ENCODE assay signal across 10 mouse cellular contexts in genomic region chr15:78894726-78895125, GRCm38 (mm10). TPM values are rescaled to one million over a fixed set of nuclear protein-coding genes. Genes with fewer than 3 reads are reported as not detected.
DNase-seq lines count a peak whose midpoint lies in the region; ATAC-seq lines count a peak whose summit lies in the region.
"Had no signal": no experiment of that assay in that cellular context is flagged by ENCODE, and none has a peak within 500 bp of the region (broad histone marks: within the 10 kb centered on the region; RNA-seq: fewer than 3 reads in every experiment).

No protein-coding gene starts in this region.

- H3K27me3 ChIP-seq in heart, embryonic 13.5 days (replicated peaks) = no peaks in the 10 kb centered on the region
- H3K27me3 ChIP-seq in embryonic facial prominence, embryonic 13.5 days = no peaks in the 10 kb centered on the region

- H3K36me3 ChIP-seq in heart, embryonic 13.5 days = peaks cover 56% of the 10 kb centered on the region
- peaks cover 52% of the 10 kb centered on the region for H3K36me3 ChIP-seq in embryonic facial prominence, embryonic 13.5 days
- H3K36me3 ChIP-seq in macrophage (ENCODE audit: inconsistent target) = peaks cover 38% of the 10 kb centered on the region; the same call in 1 of the 2 replicates

- no peak for DNase-seq in heart, postnatal 14 days
- peak; percentile 86 for DNase-seq in 416B (ENCODE audit: low read depth)
- no peak for DNase-seq in retina, embryonic 14.5 days (ENCODE audit: low spot score)
- DNase-seq in left cerebral cortex, postnatal 10 days (ENCODE audit: extremely low spot score in 1 of 2, low spot score in 2 of 2) = no peak
- DNase-seq in testis, postnatal 10 days (ENCODE audit: low spot score) = no peak

- peak overlapping the region; percentile 7; the same call in 1 of the 2 replicates for H3K4me2 ChIP-seq in heart, embryonic 13.5 days
- H3K4me2 ChIP-seq in embryonic facial prominence, embryonic 13.5 days = no peak overlapping the region

- 63% methylated on average over 13 of the region's 13 CpGs for WGBS in heart, embryonic 13.5 days
- 78% methylated on average over 13 of the region's 13 CpGs for WGBS in embryonic facial prominence, embryonic 13.5 days
- WGBS in macrophage (ENCODE audit: missing documents) = 14% methylated on average over 13 of the region's 13 CpGs

- no peaks in the 10 kb centered on the region; the same call in 1 of the 2 replicates for H3K79me2 ChIP-seq in macrophage (ENCODE audit: inconsistent target)

- intact Hi-C loops in heart, postnatal 14 days (cut with DNase I) = no loop called here
- intact Hi-C loops in left cerebral cortex, postnatal 10 days (cut with DNase I) = no loop called here

- H3K4me1 ChIP-seq in heart, embryonic 13.5 days = peaks cover 88% of the 10 kb centered on the region
- peaks cover 63% of the 10 kb centered on the region for H3K4me1 ChIP-seq in embryonic facial prominence, embryonic 13.5 days

- peak overlapping the region; percentile 78 for H3K27ac ChIP-seq in heart, embryonic 13.5 days (replicated peaks)
- H3K27ac ChIP-seq in embryonic facial prominence, embryonic 13.5 days = peak overlapping the region; percentile 77
- H3K27ac ChIP-seq in macrophage = peak overlapping the region; percentile 68

- peak overlapping the region; percentile 67 for H3K9ac ChIP-seq in heart, embryonic 13.5 days
- peak overlapping the region; percentile 52; the same call in 1 of the 2 replicates for H3K9ac ChIP-seq in embryonic facial prominence, embryonic 13.5 days

- H3K9me3 ChIP-seq in heart, embryonic 13.5 days = no peaks in the 10 kb centered on the region
- H3K9me3 ChIP-seq in embryonic facial prominence, embryonic 13.5 days = no peaks in the 10 kb centered on the region

- H3K4me3 ChIP-seq in heart, embryonic 13.5 days = no peak overlapping the region
- no peak overlapping the region for H3K4me3 ChIP-seq in embryonic facial prominence, embryonic 13.5 days
- H3K4me3 ChIP-seq in macrophage (ENCODE audit: inconsistent target) = no peak overlapping the region

- no peak for ATAC-seq in heart, embryonic 13.5 days (ENCODE audit: extremely low read depth, insufficient number of reproducible peaks, low FRiP score, low TSS enrichment)
- no peak for ATAC-seq in embryonic facial prominence, embryonic 13.5 days (ENCODE audit: insufficient number of reproducible peaks, insufficient read depth, low FRiP score, low TSS enrichment, low read depth)
- ATAC-seq: midbrain, embryonic 16.5 days had no signal

RNA-seq across cellular contexts. Expression of gene Gm49510, which starts 4.7 kb away (rescaled TPM):
- 0.20 and 0.31 TPM in 2 replicates for polyA plus RNA-seq in heart, embryonic 13.5 days (2015; fragmentation: Nextera tagmentation; extraction: Ambion mirVana)
- total RNA-seq in heart, postnatal 14 days (2021) = not detected
- polyA plus RNA-seq in embryonic facial prominence, embryonic 13.5 days (2015; fragmentation: Nextera tagmentation; extraction: Ambion mirVana) = 0.18 and 0.25 TPM in 2 replicates
- total RNA-seq in macrophage (2018; cell fraction: chromatin; rRNA removed) = 1 to 10 TPM in 9 of 26 experiments, under 1 TPM in 10, not detected in 7; 0.31 to 2.4 (median 0.98) TPM
- total RNA-seq in macrophage (2018; cell fraction: cytosol; rRNA removed) = 1 to 10 TPM in 1 of 26 experiments, under 1 TPM in 22, not detected in 3; 0.10 to 1.0 (median 0.40) TPM
- 1 to 10 TPM in 1 of 26 experiments, under 1 TPM in 14, not detected in 11; 0.18 to 1.1 (median 0.66) TPM for total RNA-seq in macrophage (2018; cell fraction: nucleus; rRNA removed)
- polyA plus RNA-seq in macrophage (2018) = 0.25 to 0.59 TPM in 2 of 3 replicates, not detected in the other
- not detected for total RNA-seq in left cerebral cortex, postnatal 10 days (2021)
- polyA plus RNA-seq: brain, embryonic 14.5 days; midbrain, embryonic 16.5 days had no signal

RNA-seq across cellular contexts. Expression of gene Sh3bp1, which starts 4.8 kb away (rescaled TPM):
- 18.8 and 19.5 TPM in 2 replicates for polyA plus RNA-seq in heart, embryonic 13.5 days (2015; fragmentation: Nextera tagmentation; extraction: Ambion mirVana)
- 1 to 10 TPM; 4.6 to 6.3 TPM for total RNA-seq in heart, postnatal 14 days (2021)
- 53.3 and 54.4 TPM in 2 replicates for polyA plus RNA-seq in embryonic facial prominence, embryonic 13.5 days (2015; fragmentation: Nextera tagmentation; extraction: Ambion mirVana)
- total RNA-seq in macrophage (2018; cell fraction: chromatin; rRNA removed) = 100 to 1,000 TPM in 17 of 26 experiments, 10 to 100 TPM in 9; 18.8 to 471 (median 176) TPM
- total RNA-seq in macrophage (2018; cell fraction: cytosol; rRNA removed) = 100 to 1,000 TPM in 11 of 26 experiments, 10 to 100 TPM in 15; 31.5 to 168 (median 84.8) TPM
- 100 to 1,000 TPM in 14 of 26 experiments, 10 to 100 TPM in 12; 22.3 to 199 (median 104) TPM for total RNA-seq in macrophage (2018; cell fraction: nucleus; rRNA removed)
- 67.4 to 90.3 TPM (median 70.9 TPM) in 3 replicates for polyA plus RNA-seq in macrophage (2018)
- total RNA-seq in left cerebral cortex, postnatal 10 days (2021) = 1 to 10 TPM; 8.7 to 9.4 TPM

RNA-seq across cellular contexts. Expression of gene Gga1, which starts 17.7 kb away (rescaled TPM):
- polyA plus RNA-seq in heart, embryonic 13.5 days (2015; fragmentation: Nextera tagmentation; extraction: Ambion mirVana) = 44.3 and 46.2 TPM in 2 replicates
- 10 to 100 TPM; 38.4 to 39.7 TPM for total RNA-seq in heart, postnatal 14 days (2021)
- polyA plus RNA-seq in embryonic facial prominence, embryonic 13.5 days (2015; fragmentation: Nextera tagmentation; extraction: Ambion mirVana) = 42.5 and 51.8 TPM in 2 replicates
- 100 to 1,000 TPM in 24 of 26 experiments, 10 to 100 TPM in 2; 71.9 to 245 (median 168) TPM for total RNA-seq in macrophage (2018; cell fraction: chromatin; rRNA removed)
- total RNA-seq in macrophage (2018; cell fraction: cytosol; rRNA removed) = 10 to 100 TPM; 65.1 to 86.4 (median 78.3) TPM
- 100 to 1,000 TPM in 15 of 26 experiments, 10 to 100 TPM in 11; 55.6 to 160 (median 110) TPM for total RNA-seq in macrophage (2018; cell fraction: nucleus; rRNA removed)
- polyA plus RNA-seq in macrophage (2018) = 54.0 to 74.5 TPM (median 65.4 TPM) in 3 replicates
- total RNA-seq in left cerebral cortex, postnatal 10 days (2021) = 10 to 100 TPM; 54.7 to 57.6 TPM

RNA-seq across cellular contexts. Expression of gene Pdxp, which starts 19.0 kb away (rescaled TPM):
- 20.2 and 21.2 TPM in 2 replicates for polyA plus RNA-seq in heart, embryonic 13.5 days (2015; fragmentation: Nextera tagmentation; extraction: Ambion mirVana)
- total RNA-seq in heart, postnatal 14 days (2021) = 1 to 10 TPM; 1.6 to 1.9 TPM
- polyA plus RNA-seq in embryonic facial prominence, embryonic 13.5 days (2015; fragmentation: Nextera tagmentation; extraction: Ambion mirVana) = 18.7 and 23.2 TPM in 2 replicates
- 1 to 10 TPM in 23 of 26 experiments, under 1 TPM in 1, not detected in 2; 0.66 to 5.7 (median 3.7) TPM for total RNA-seq in macrophage (2018; cell fraction: chromatin; rRNA removed)
- total RNA-seq in macrophage (2018; cell fraction: cytosol; rRNA removed) = under 1 TPM; 0.05 to 0.84 (median 0.33) TPM
- 10 to 100 TPM in 1 of 26 experiments, 1 to 10 TPM in 24, under 1 TPM in 1; 0.82 to 11.1 (median 4.4) TPM for total RNA-seq in macrophage (2018; cell fraction: nucleus; rRNA removed)
- 0.13 to 1.2 TPM (median 0.70 TPM) in 3 replicates for polyA plus RNA-seq in macrophage (2018)
- 100 to 1,000 TPM; 146 to 158 TPM for total RNA-seq in left cerebral cortex, postnatal 10 days (2021)

RNA-seq across cellular contexts. Expression of gene Lgals1, which starts 31.8 kb away (rescaled TPM):
- 798 and 814 TPM in 2 replicates for polyA plus RNA-seq in heart, embryonic 13.5 days (2015; fragmentation: Nextera tagmentation; extraction: Ambion mirVana)
- 100 to 1,000 TPM; 236 to 276 TPM for total RNA-seq in heart, postnatal 14 days (2021)
- 2,193 and 2,304 TPM in 2 replicates for polyA plus RNA-seq in embryonic facial prominence, embryonic 13.5 days (2015; fragmentation: Nextera tagmentation; extraction: Ambion mirVana)
- 100 to 1,000 TPM in 1 of 26 experiments, 10 to 100 TPM in 25; 10.4 to 333 (median 30.0) TPM for total RNA-seq in macrophage (2018; cell fraction: chromatin; rRNA removed)
- 1,000 to 10,000 TPM in 18 of 26 experiments, 100 to 1,000 TPM in 8; 732 to 2,113 (median 1,238) TPM for total RNA-seq in macrophage (2018; cell fraction: cytosol; rRNA removed)
- 100 to 1,000 TPM in 25 of 26 experiments, 10 to 100 TPM in 1; 69.0 to 290 (median 144) TPM for total RNA-seq in macrophage (2018; cell fraction: nucleus; rRNA removed)
- 1,502 to 3,219 TPM (median 3,114 TPM) in 3 replicates for polyA plus RNA-seq in macrophage (2018)
- total RNA-seq in left cerebral cortex, postnatal 10 days (2021) = 10 to 100 TPM; 24.1 to 25.3 TPM
